Mouse (Mus musculus): Measurements from ENCODE around the gene Nav2.

DNA sequence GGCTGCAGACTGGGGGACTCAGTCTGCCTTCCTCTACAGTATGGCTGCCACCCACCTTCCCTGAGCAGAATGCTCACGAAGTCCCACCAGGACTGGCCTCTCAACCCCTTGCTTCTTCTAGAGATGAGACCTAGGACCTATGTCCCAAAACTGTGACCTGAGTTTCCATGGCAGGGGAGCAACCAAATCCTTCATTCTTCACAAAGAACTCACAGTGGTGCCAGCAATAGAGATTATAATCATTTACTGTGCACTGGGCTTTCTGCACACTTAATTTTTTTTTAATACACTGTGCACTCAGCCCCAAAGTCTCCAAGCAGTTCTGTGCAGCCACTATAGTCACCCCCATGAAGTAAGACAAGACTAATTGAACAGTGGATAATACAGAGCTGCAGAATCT lies 196.3 kb downstream of the Nav2 start:
- TF ChIP-seq CTCF (IDR thresholded peaks at IDR 0.05): no peak
- no peak for TF ChIP-seq EP300 (IDR thresholded peaks at IDR 0.05)

All from lung, postnatal 0 days (tissue).